Mouse (Mus musculus): ENCODE results near the gene Ly6g6e.

DNA sequence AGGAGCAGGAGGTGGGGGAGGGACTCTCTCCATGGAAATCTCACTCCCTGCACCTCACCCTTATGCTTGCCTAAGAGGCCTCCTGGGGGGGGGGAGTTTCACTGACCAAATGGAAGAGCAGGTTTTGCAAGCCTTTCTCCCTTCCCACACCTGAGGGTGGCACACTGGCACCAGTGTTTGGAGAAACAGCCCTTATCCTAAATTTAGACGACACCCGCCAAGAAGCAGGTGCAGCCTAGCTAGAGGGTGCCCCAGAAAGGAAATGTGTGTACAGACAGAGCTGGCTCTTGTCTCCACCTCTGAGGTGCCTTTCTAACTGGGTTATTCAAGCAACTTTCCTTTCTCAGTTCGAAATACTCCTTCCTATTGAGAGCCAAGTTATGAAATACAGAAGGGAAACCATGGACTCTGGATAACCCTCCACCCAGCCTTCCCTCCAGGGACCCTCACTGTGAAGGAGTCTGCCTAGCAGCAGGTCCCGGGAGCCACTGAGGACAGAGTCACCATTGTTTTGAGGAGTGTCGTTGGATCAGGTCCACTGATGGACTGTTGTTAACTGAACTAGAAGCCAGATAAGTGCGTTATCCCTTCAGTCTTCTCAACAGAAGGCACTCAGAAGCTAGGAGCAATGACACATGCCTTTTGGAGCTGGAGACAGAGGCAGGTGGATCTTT is 6.0 kb upstream of the Ly6g6e start:
- no peak for TF ChIP-seq CTCF (IDR thresholded peaks at IDR 0.05; ENCODE audit: borderline replicate concordance, control insufficient read depth, extremely low read depth, insufficient read depth, low read length, poor library complexity)
- no peak for TF ChIP-seq POLR2A (IDR thresholded peaks at IDR 0.05; ENCODE audit: control insufficient read depth, extremely low read depth, insufficient read depth, low read length, poor library complexity)

All from thymus, adult 2 months (tissue).